Comparison of ENCODE assay signal across 17 mouse cellular contexts in the genomic region with DNA sequence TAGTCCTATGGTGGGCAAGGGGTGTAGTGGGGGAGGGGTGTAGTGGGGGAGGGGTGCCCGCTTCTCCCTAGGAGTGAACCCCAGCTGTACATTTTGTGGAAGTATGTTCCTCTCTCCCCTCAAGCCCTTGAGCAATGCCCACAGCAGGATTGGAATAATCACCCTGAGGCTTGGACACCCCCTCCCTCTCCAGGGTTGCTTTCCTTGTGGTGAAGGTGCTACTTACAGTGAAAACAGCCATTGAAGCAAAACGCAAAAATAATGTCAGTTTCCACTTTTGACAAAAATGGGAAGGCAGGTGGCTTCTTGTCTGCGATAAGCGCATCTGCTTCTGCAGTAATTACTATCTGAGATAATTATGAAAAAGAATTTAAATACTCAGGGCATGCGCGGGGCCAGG.
DNase-seq lines count a peak whose midpoint lies in the region; ATAC-seq and TF ChIP-seq lines count a peak whose summit lies in the region.
"Had no signal": no experiment of that assay in that cellular context is flagged by ENCODE, and none has a peak within 500 bp of the region (broad histone marks: within the 10 kb centered on the region; RNA-seq: fewer than 3 reads in every experiment).

No protein-coding gene starts in this region.

- H3K4me3 ChIP-seq in forebrain, embryonic 10.5 days = no peak overlapping the region
- H3K4me3 ChIP-seq in forebrain, embryonic 11.5 days (ENCODE audit: low read depth, low read length) = no peak overlapping the region
- H3K4me3 ChIP-seq in forebrain, embryonic 12.5 days (replicated peaks) = no peak overlapping the region
- H3K4me3 ChIP-seq in forebrain, embryonic 16.5 days (replicated peaks; ENCODE audit: low read length) = no peak overlapping the region
- H3K4me3 ChIP-seq: embryonic facial prominence, embryonic 10.5 days; gastrocnemius, adult 2 months; heart, embryonic 13.5 days; hindbrain, embryonic 13.5 days; intestine, embryonic 15.5 days had no signal

- no peak for TF ChIP-seq POLR2A in brain, embryonic 14.5 days (IDR thresholded peaks at IDR 0.05; ENCODE audit: borderline replicate concordance, extremely low read depth, insufficient read depth, insufficient read length, poor library complexity, severe bottlenecking)

- H3K27ac ChIP-seq in forebrain, embryonic 10.5 days = peak overlapping the region; percentile 72; the same call in 1 of the 2 replicates
- H3K27ac ChIP-seq in forebrain, embryonic 11.5 days (ENCODE audit: low read depth, low read length) = no peak overlapping the region
- H3K27ac ChIP-seq in forebrain, embryonic 12.5 days = peak overlapping the region; percentile 47; the same call in 1 of the 2 replicates
- H3K27ac ChIP-seq in forebrain, embryonic 16.5 days (ENCODE audit: low read length) = peak overlapping the region; percentile 3
- H3K27ac ChIP-seq: embryonic facial prominence, embryonic 10.5 days; gastrocnemius, adult 2 months; heart, embryonic 13.5 days; hindbrain, embryonic 13.5 days; intestine, embryonic 15.5 days had no signal

- H3K9ac ChIP-seq in forebrain, embryonic 11.5 days (ENCODE audit: low read length) = no peak overlapping the region
- no peak overlapping the region for H3K9ac ChIP-seq in forebrain, embryonic 12.5 days
- no peak overlapping the region for H3K9ac ChIP-seq in forebrain, embryonic 16.5 days (replicated peaks; ENCODE audit: low read depth, low read length)
- H3K9ac ChIP-seq: heart, embryonic 13.5 days; hindbrain, embryonic 13.5 days; intestine, embryonic 15.5 days had no signal

- ATAC-seq in forebrain, embryonic 11.5 days (replicated peaks; ENCODE audit: low FRiP score) = no peak
- no peak for ATAC-seq in forebrain, embryonic 12.5 days (ENCODE audit: low FRiP score)
- ATAC-seq in forebrain, embryonic 16.5 days = no peak
- ATAC-seq: intestine, embryonic 15.5 days had no signal

- no peak for TF ChIP-seq CTCF in brain, embryonic 14.5 days (IDR thresholded peaks at IDR 0.05; ENCODE audit: borderline replicate concordance, extremely low read depth, insufficient read depth, insufficient read length)

- no peaks in the 10 kb centered on the region for H3K36me3 ChIP-seq in forebrain, embryonic 10.5 days (replicated peaks)
- H3K36me3 ChIP-seq in forebrain, embryonic 11.5 days (ENCODE audit: control insufficient read depth, insufficient read depth, low read length) = no peaks in the 10 kb centered on the region
- no peaks in the 10 kb centered on the region for H3K36me3 ChIP-seq in forebrain, embryonic 12.5 days (replicated peaks)
- H3K36me3 ChIP-seq in forebrain, embryonic 16.5 days (ENCODE audit: control insufficient read depth, insufficient read depth) = no peaks in the 10 kb centered on the region
- H3K36me3 ChIP-seq: embryonic facial prominence, embryonic 10.5 days; heart, embryonic 13.5 days; hindbrain, embryonic 13.5 days; intestine, embryonic 15.5 days had no signal

- H3K4me2 ChIP-seq in forebrain, embryonic 11.5 days (ENCODE audit: low read depth, low read length, severe bottlenecking) = no peak overlapping the region
- no peak overlapping the region for H3K4me2 ChIP-seq in forebrain, embryonic 12.5 days
- H3K4me2 ChIP-seq in forebrain, embryonic 16.5 days (ENCODE audit: low read length) = no peak overlapping the region
- H3K4me2 ChIP-seq: heart, embryonic 13.5 days; hindbrain, embryonic 13.5 days; intestine, embryonic 15.5 days had no signal

- peaks cover 97% of the 10 kb centered on the region for H3K27me3 ChIP-seq in forebrain, embryonic 10.5 days (ENCODE audit: poor library complexity, severe bottlenecking)
- peaks cover 8% of the 10 kb centered on the region; the same call in 1 of the 2 replicates for H3K27me3 ChIP-seq in forebrain, embryonic 11.5 days (ENCODE audit: control insufficient read depth, insufficient read depth, low read length)
- H3K27me3 ChIP-seq in forebrain, embryonic 12.5 days = peaks cover 18% of the 10 kb centered on the region; the same call in 1 of the 2 replicates
- no peaks in the 10 kb centered on the region for H3K27me3 ChIP-seq in forebrain, embryonic 16.5 days (replicated peaks; ENCODE audit: control insufficient read depth, insufficient read depth, low read length)

- 74% methylated on average over 6 of the region's 6 CpGs for WGBS in forebrain, embryonic 10.5 days
- WGBS in forebrain, embryonic 11.5 days = 68% methylated on average over 6 of the region's 6 CpGs
- WGBS in forebrain, embryonic 12.5 days = 67% methylated on average over 6 of the region's 6 CpGs
- 67% methylated on average over 6 of the region's 6 CpGs for WGBS in forebrain, embryonic 16.5 days

- H3K9me3 ChIP-seq in forebrain, embryonic 10.5 days = no peaks in the 10 kb centered on the region
- H3K9me3 ChIP-seq in forebrain, embryonic 11.5 days (ENCODE audit: control insufficient read depth, low read length) = no peaks in the 10 kb centered on the region
- H3K9me3 ChIP-seq in forebrain, embryonic 12.5 days = no peaks in the 10 kb centered on the region
- no peaks in the 10 kb centered on the region for H3K9me3 ChIP-seq in forebrain, embryonic 16.5 days (ENCODE audit: control insufficient read depth, low read length)
- H3K9me3 ChIP-seq: embryonic facial prominence, embryonic 10.5 days; heart, embryonic 13.5 days; hindbrain, embryonic 13.5 days; intestine, embryonic 15.5 days had no signal

- H3K4me1 ChIP-seq in forebrain, embryonic 10.5 days = peaks cover 56% of the 10 kb centered on the region
- peaks cover 25% of the 10 kb centered on the region for H3K4me1 ChIP-seq in forebrain, embryonic 11.5 days (replicated peaks; ENCODE audit: control insufficient read depth, insufficient read depth, low read length)
- peaks cover 45% of the 10 kb centered on the region for H3K4me1 ChIP-seq in forebrain, embryonic 12.5 days
- H3K4me1 ChIP-seq in forebrain, embryonic 16.5 days (replicated peaks; ENCODE audit: control insufficient read depth, insufficient read depth, low read length) = peaks cover 43% of the 10 kb centered on the region

- DNase-seq in forebrain, embryonic 10.5 days (ENCODE audit: extremely low spot score, low spot score) = no peak
- DNase-seq in forebrain, embryonic 11.5 days (ENCODE audit: low spot score) = no peak
- DNase-seq in brain, embryonic 14.5 days (ENCODE audit: low read depth) = peak; percentile 37
- DNase-seq in adrenal gland, postnatal 36 days = no peak
- DNase-seq in adrenal gland, postnatal 14 days = no peak
- DNase-seq: adrenal gland, adult 2 months; cerebellum, postnatal 36 days; gastrocnemius, postnatal 25 days; heart, postnatal 36 days; kidney, adult 18-20 months had no signal
